Mouse (Mus musculus) bone marrow macrophage, adult 2 months (primary cell): ENCODE measurements around the gene Uba52.

Source experiments
- CTCF ChIP-seq: IDR thresholded peaks from 2 replicates; pipeline ENCODE4 v1.5.1; 2012; ENCODE audit warnings: low read depth, mild to moderate bottlenecking, low read length, moderate library complexity
- POLR2A ChIP-seq: IDR thresholded peaks from 2 replicates; pipeline ENCODE4 v1.6.1; 2012; ENCODE audit warnings: mild to moderate bottlenecking, low read depth, low read length, borderline replicate concordance

- TF ChIP-seq CTCF, result no peak
- TF ChIP-seq POLR2A, result no peak
These were observed 18.7 kb upstream of the Uba52 start for GRCm38 (mm10) chr8:70529299-70529698.
